Mouse (Mus musculus): ENCODE results near the gene Nelfa.

- TF ChIP-seq CTCF (conservative IDR thresholded peaks at IDR 0.05; ENCODE audit: insufficient read depth, insufficient read length, low read depth, low read length) (no peak), POLR2A (IDR thresholded peaks at IDR 0.05; ENCODE audit: low read depth, low read length) (no peak)
Observed at GRCm38 (mm10) chr5:33922566-33922965, 13.6 kb downstream of the Nelfa start.
